Mouse (Mus musculus) cerebellum, adult 11 months (tissue): ENCODE data around the gene Abcf3.

ENCODE experiments used
- DNase-seq: peaks from one replicate; pipeline ENCODE4 v3.0.0; 2022

The Abcf3 gene

GRCm38 (mm10) chr16:20545696-20546095, 2.7 kb upstream of the Abcf3 start:
- no peak for DNase-seq

DNA sequence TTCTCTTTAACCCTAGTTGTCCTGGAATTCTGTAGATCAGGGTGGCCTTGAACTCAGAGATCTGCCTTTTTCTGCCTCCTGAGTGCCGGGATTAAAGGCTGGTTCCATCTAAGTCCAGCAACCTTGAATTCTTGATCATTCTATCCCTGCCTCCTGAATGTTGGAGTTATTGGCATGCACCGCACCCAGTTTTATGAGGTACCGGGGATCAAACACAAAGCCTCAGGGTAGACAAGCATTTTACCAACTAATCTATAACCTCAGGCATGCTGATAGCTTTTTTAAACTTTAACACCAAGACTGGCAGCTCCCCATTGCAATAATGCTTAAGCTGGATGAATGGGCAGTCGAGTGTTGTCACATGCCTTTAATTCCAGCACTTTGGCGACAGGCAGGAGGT, 954 bp upstream of the Abcf3 start:
- DNase-seq: no peak

DNA sequence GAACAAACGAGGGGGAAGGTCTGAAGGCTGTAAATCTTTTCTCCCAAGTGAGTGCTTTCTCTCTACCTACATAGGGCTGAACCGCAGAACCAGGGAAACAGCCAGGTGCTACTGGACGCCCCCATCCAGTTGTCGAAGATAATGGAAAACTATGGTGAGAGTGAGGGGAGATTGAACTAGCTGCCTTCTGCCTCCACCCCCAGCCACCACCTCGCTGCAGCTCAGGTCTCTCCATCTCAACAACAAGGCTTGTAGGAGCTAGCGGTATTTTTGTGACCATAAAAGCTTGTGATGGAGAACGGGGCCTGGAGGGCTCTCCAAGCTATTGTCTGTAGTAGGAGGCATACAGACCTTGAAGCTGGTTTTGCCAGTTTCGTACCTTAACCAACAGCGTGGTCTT, 784 bp downstream of the Abcf3 start:
- no peak for DNase-seq

GRCm38 (mm10) chr16:20551691-20552090, 3.3 kb downstream of the Abcf3 start:
- DNase-seq: no peak

DNA sequence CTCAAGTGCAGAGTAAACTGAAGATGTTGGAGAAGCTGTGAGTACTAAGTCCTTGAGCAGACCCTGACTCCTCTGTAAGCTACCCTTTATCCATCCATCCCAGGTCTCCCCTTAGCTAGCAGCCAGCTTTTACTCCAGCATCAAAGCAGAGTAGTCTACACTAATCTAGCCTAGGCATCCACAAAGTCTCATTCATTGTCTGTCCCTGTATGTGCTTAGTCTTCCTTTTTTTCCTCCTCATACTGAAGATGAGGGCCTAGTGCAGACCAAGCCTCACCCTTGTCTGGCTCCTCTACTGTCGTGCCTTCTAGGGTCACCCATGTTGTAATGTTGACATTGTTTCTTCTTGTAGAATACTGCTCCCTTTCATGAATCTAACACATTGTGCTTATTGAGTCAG, 4.2 kb downstream of the Abcf3 start:
- DNase-seq: no peak

- no peak for DNase-seq
These were observed 6.6 kb downstream of the Abcf3 start for GRCm38 (mm10) chr16:20555000-20555399.

DNA sequence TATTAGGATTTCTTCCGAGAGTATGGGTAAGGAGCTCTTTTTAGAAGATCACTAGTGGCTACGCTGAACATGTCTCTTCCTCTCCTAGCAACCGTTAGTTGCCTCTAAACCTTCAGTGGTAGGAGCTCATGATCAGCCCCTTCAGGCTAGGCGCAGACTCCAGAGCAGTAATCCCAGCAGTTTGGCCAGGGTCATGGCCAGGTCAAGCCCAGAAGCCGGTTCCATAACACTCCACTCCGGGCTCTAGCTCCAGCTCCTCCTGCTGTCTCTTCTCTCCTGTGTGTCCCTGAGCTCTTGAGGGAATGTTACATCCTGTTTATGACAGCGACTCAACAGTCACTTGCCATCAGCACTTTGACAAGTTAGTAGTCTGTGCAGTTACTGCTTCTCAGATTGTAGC, 9.0 kb downstream of the Abcf3 start:
- DNase-seq: no peak

DNA sequence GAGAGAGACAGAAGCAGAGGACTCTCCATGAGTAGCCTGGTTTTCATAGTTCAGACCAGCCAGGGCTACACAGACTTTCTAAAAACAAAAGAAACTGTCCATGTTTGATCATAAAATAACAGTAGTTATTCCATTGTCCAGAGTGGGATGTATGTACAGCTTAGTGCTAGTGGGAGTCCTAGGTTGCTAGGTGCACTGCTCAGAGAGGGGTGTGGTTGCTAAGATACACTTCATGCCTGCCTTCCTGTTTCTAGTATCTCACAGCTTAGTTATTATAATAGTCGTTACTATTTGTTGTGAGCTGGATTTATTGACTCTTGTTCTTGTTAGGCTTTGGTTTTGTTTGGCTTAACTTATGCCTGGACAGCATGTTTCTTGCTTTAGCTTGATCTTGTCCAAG, 16.7 kb downstream of the Abcf3 start:
- no peak for DNase-seq

- DNase-seq: no peak
These were observed 41.1 kb downstream of the Abcf3 start, which contains the start of gene Vwa5b2 for GRCm38 (mm10) chr16:20589366-20589938. Gene Vwa5b2 (plus strand): TSS chr16:20589471.

GRCm38 (mm10) chr16:20589939-20590679, 41.7 kb downstream of the Abcf3 start:
- DNase-seq: peak; percentile 42

GRCm38 (mm10) chr16:20590680-20591038, 42.3 kb downstream of the Abcf3 start:
- DNase-seq: no peak

DNA sequence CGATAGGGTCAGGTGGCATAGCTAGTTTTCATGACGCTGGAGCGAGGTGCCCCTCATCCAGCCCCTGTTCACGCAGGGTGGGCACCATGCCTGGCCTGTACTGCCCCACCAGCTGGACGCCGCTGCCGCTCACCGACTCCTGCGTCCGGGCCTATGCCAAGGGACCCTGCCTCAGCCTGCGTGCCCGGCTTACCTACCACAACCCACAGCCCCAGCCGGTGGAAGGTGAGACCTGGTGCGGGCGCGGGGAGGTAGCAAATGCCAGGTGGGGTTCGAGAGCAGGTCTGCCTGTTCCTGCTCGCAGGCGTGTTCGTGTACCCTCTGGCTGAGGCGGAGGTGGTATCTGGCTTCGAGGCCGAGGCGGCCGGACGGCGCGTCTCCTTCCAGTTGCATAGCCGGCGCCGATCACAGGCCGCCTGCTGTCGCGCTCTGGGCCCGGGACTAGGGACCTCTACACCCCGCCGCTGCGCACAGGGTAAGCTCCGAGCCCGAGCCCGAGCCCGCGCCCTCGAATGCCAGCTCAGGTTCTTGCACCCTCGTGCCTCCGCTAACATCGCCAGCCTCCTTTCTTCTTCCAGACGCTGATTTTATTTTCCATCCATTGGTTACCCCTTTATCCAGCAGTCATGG, 42.8 kb downstream of the Abcf3 start:
- no peak for DNase-seq

DNA sequence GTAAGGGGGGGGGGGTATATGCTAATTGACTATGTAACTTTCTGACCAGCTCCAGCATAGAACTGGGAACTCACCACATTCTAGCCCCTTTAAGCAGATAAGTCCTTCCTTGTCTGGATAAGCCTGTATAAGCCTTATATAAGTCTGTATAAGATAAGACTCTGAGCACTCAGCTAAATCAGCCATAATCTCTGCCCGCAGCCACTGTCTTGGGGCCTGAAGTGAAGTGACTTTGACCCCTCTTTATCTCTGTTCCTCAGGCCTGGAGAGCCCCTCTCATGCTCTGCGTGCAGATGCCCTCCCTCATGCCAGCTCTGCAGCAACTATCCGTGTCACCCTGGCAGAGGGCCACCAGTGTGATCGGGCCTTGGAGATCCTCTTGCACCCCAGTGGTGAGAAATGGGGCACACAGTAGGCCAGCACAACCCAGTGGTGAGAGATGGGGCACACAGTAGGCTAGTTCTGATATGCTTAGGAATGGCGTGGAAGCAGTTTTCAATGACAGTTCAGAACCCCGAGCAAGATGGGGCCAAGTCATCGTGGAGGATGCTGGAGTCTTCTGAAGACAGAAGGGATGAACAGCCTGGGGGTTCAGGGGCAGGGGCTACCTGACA, 46.8 kb downstream of the Abcf3 start:
- no peak for DNase-seq

DNA sequence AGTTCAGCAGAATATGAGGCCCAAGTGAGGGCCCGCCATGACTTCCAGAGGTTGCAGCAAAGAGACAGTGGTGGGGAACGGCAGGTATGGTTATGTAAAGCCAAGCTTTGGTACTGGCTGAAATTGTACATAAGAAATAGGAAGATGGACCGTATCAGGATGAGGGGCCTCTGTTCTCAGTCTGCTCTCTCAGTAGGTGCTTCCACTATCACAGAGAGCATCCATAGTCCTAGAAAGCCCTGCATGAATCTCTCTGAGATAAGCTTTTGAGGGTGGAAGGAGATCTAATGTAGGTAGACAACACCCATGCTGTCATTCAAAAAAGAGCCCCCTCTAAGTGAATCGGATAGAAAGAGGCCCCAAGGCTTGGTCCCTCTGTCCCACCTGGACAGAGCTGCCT, 47.4 kb downstream of the Abcf3 start:
- no peak for DNase-seq

GRCm38 (mm10) chr16:20596687-20597441, 48.5 kb downstream of the Abcf3 start:
- no peak for DNase-seq

DNA sequence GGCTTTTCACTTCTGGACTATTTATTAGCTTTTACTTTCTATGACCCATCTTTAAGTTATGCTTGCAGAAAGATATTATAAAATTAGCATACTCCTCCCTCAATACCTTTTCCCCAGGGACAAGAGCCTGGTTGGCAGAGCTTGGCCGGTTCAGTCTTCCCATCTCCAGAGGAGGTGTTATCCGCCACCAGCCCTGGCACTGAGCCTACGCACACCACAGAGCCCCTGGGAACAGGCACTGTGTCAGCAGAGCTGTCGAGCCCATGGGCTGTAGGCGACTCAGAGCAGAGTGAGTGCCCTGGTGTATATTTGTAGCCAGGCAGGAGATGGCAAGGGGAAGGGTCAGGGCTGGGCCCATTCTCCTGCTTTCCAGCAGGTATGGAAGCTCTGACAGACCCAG, 52.1 kb downstream of the Abcf3 start:
- no peak for DNase-seq

DNA sequence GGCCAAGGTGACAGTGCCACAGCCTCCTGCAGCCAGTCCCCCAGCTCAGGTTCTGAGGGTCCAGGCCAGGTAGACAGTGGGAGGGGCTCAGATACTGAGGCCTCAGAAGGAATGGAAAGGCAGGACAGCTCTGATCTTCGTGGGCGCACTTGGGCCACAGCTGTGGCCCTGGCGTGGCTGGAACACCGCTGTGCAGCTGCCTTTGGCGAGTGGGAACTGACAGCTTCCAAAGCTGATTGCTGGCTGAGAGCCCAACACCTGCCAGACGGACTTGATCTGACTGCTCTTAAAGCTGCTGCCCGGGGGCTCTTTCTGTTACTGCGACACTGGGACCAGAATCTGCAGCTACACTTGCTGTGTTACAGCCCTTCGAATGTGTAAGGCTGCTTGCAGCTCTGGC, 56.3 kb downstream of the Abcf3 start:
- no peak for DNase-seq

GRCm38 (mm10) chr16:20610501-20611356, 62.4 kb downstream of the Abcf3 start:
- peak; percentile 70 for DNase-seq
